Mouse (Mus musculus): ENCODE measurements around the gene Rhbdf1.

DNA sequence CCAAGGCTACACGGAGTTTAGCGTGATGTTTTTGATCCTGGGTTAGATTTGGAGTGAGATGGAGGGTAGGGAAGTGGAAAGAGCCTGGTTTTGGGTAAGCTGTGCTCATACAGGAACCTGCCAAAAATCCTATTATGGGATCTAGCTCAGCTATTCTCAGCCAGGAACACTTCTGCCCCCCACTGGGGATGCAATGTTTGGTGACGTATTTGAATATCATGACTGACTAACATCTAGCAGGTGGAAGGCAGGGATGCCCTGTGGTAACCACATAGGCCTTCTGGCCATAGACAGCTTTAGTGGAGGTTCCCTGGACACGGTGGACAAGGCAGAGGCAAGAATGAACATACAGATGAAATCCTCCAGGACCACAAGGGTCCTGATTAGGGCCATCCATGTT, 8.1 kb upstream of the Rhbdf1 start:
- TF ChIP-seq CTCF (IDR thresholded peaks at IDR 0.05; ENCODE audit: control insufficient read depth, insufficient read depth, insufficient read length) (no peak), MAX (IDR thresholded peaks at IDR 0.05) (no peak), MYOD1 (IDR thresholded peaks at IDR 0.05; ENCODE audit: control insufficient read depth, insufficient read length, low read depth) (no peak), CEBPB (IDR thresholded peaks at IDR 0.05; ENCODE audit: low read depth) (no peak)
